Mouse (Mus musculus) intestine, embryonic 14.5 days (tissue): Measurements from ENCODE around the gene Psg16. TPM values are rescaled to one million over a fixed set of nuclear protein-coding genes. Genes with fewer than 3 reads are reported as not detected.
A peak's percentile ranks its signal among the peaks of the same experiment; 100 is the strongest.
"Not testable (repeated sequence)": the region's sequence is repeated elsewhere in the genome, so short reads cannot be mapped to it uniquely, and the experiment has no call there.

ENCODE experiments used
- ATAC-seq: fragments of 200-750 bp; cut with Nextera tagmentation; replicated peaks from 2 replicates; pipeline ENCODE4 v1.8.0; 2017; ENCODE audit warnings: low read depth, moderate number of reproducible peaks, moderate TSS enrichment, moderate library complexity; ENCODE audit not compliant: low FRiP score, low TSS enrichment
- DNase-seq: peaks from one replicate; pipeline ENCODE4 v3.0.0-alpha.2; 2018; ENCODE audit warnings: low spot score
- H3K27ac ChIP-seq: fragments of 300-500 bp; sonication (generic); 2 replicates; pipeline ENCODE4 v1.5.1; 2014; ENCODE audit warnings: low read depth, mild to moderate bottlenecking, control low read depth
- H3K27me3 ChIP-seq: fragments of 300-500 bp; sonication (generic); replicated peaks from 2 replicates; pipeline ENCODE4 v1.6.1; 2014; ENCODE audit warnings: low read length, control low read depth; ENCODE audit not compliant: control insufficient read depth, insufficient read depth
- H3K36me3 ChIP-seq: fragments of 300-500 bp; sonication (generic); 2 replicates; pipeline ENCODE4 v1.6.1; 2014; ENCODE audit warnings: low read length, control low read depth; ENCODE audit not compliant: control insufficient read depth, insufficient read depth
- H3K4me1 ChIP-seq: fragments of 300-500 bp; sonication (generic); replicated peaks from 2 replicates; pipeline ENCODE4 v1.6.1; 2014; ENCODE audit warnings: low read length, control low read depth, mixed read lengths; ENCODE audit not compliant: control insufficient read depth, insufficient read depth
- H3K4me2 ChIP-seq: fragments of 300-500 bp; sonication (generic); 2 replicates; pipeline ENCODE4 v1.6.1; 2014; ENCODE audit warnings: low read length
- H3K4me3 ChIP-seq: fragments of 300-500 bp; sonication (generic); 2 replicates; pipeline ENCODE4 v1.5.1; 2014; ENCODE audit warnings: low read depth, low read length, control low read depth, mixed read lengths
- H3K9ac ChIP-seq: fragments of 300-500 bp; sonication (generic); 2 replicates; pipeline ENCODE4 v1.6.1; 2014; ENCODE audit warnings: mild to moderate bottlenecking, low read length
- H3K9me3 ChIP-seq: fragments of 300-500 bp; sonication (generic); 2 replicates; pipeline ENCODE4 v1.6.1; 2016; ENCODE audit warnings: low read length, control low read depth; ENCODE audit not compliant: control insufficient read depth
- WGBS: fragments of 180-500 bp; shearing (Covaris S2); extraction: QIAGEN DNeasy Blood & Tissue Kit; methylation state at CpG from one replicate; pipeline ENCODE4 v1.1.7; 2014; 5-methylcytosine and 5-hydroxymethylcytosine counted together
- polyA plus RNA-seq: library from polyadenylated mRNA; unstranded; fragments of >200 nt; fragmentation: Nextera tagmentation; extraction: Ambion mirVana; gene quantifications from 2 replicates; pipeline ENCODE4 v1.2.1, GENCODE M21; 2014

Gene Psg16
- polyA plus RNA-seq, 1 experiment from 2014 or later = 0.11 TPM

DNA sequence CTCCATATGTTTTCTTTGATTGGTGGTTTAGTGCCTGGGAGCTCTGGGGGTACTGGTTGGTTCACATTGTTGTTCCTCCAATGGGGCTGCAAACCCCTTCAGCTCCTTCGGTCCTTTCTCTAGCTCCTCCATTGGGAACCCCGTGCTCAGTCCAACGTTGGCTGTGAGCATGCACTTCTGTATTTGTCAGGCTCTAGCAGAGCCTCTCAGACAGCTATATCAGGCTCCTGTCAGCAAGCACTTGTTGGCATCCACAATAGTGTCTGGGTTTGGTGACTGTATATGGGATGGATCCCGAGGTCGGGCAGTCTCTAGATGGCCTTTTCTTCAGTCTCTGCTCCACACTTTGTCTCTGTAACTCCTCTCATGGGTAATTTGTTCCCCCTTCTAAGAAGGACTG, 6.2 kb upstream of the Psg16 start:
- H3K9me3 ChIP-seq, H3K4me1 ChIP-seq, H3K4me3 ChIP-seq, ATAC-seq, H3K27ac ChIP-seq, H3K36me3 ChIP-seq, H3K27me3 ChIP-seq, H3K9ac ChIP-seq, H3K4me2 ChIP-seq: not testable (repeated sequence)
- WGBS = 61% methylated on average over 5 of the region's 5 CpGs
- peak; percentile 23 for DNase-seq

DNA sequence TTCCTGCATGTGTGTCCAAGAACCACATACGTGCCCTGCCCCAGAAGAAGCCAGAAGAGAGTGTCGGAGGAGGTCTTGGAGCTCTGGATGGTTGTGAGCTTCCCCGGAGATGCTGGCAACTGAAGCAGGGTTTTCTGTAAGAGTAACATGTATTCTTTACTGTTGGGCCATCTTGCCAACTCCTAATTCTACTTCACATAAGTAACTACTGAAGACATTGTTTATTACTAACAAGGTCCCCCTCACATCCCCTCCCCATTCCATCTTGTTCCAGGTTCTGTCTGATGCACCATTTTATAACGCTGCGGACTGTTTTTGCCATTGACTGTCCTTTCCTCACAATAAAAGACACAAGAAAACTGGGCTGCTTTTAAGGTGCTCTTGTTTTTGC, 332 bp upstream of the Psg16 start:
- Histone ChIP-seq H3K4me3 (no peak overlapping the region), H3K4me1 (no peaks in the 10 kb centered on the region), H3K9me3 (no peaks in the 10 kb centered on the region), H3K27me3 (no peaks in the 10 kb centered on the region), H3K9ac (no peak overlapping the region), H3K4me2 (no peak overlapping the region), H3K27ac (no peak overlapping the region), H3K36me3 (no peaks in the 10 kb centered on the region)
- DNase-seq (no peak), ATAC-seq (no peak)
- 60% methylated on average over 5 of the region's 5 CpGs for WGBS

DNA sequence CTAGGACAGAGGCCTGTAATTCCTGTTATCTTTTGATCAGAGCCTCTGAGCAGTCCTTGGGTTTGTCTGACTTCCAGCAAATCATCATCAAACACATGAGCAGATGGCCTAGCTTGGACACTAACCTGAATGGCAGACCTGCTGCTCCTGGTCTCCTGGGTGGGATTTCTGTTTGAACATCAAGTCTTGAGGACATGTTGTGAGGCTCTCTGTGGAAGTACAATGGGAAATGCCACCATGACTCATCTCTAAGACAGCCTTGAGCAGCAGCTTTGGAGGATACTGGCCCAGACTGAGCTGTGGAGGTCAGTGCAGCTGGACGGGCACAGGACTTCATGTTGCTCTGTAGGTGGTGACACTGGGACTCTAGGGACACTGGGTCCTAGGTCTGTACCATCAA, 2.7 kb downstream of the Psg16 start:
- H3K9ac ChIP-seq = no peak overlapping the region
- H3K27me3 ChIP-seq = no peaks in the 10 kb centered on the region
- no peak overlapping the region for H3K4me2 ChIP-seq
- DNase-seq = no peak
- no peaks in the 10 kb centered on the region for H3K36me3 ChIP-seq
- no peak overlapping the region for H3K27ac ChIP-seq
- H3K9me3 ChIP-seq = 0 out of 2 replicates have a peak, but pooled peaks cover 3% of the 10 kb centered on the region
- WGBS = 91% methylated on average over 1 of the region's 1 CpGs
- ATAC-seq = no peak
- H3K4me1 ChIP-seq = no peaks in the 10 kb centered on the region
- H3K4me3 ChIP-seq = no peak overlapping the region

DNA sequence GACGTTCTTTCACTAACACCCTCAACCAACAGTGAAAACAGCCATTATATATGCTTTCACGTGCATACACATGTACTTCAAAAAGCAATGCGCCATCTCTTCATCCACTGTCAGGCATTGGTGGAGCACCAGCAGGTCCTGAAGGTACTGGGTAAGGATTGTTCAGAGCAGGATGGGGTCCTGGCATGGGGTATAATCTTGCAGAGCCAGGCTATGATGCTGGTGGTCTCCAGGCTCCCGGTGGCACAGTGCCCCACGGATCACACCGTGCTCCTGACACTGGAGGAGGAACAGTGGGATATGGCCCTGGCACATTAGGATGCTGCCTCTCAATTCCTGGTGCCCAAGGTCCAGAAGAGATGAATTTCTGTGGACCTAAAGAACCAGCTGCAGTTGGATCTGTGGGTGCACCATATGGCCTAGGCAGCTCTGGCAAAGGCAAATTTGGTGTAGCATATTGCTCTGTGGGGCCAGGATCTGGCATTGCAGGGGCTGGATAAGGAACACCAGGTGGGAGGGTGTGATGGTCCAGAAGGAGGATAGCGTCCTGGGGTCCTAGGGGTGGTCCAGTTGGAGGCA, 4.3 kb downstream of the Psg16 start:
- no peak overlapping the region for H3K4me2 ChIP-seq
- H3K4me1 ChIP-seq = no peaks in the 10 kb centered on the region
- H3K9me3 ChIP-seq = 0 out of 2 replicates have a peak, but pooled peaks cover 3% of the 10 kb centered on the region
- H3K27ac ChIP-seq = no peak overlapping the region
- no peak for DNase-seq
- 82% methylated on average over 7 of the region's 7 CpGs for WGBS
- ATAC-seq = no peak
- H3K4me3 ChIP-seq = no peak overlapping the region
- no peaks in the 10 kb centered on the region for H3K36me3 ChIP-seq
- no peaks in the 10 kb centered on the region for H3K27me3 ChIP-seq
- H3K9ac ChIP-seq = no peak overlapping the region

DNA sequence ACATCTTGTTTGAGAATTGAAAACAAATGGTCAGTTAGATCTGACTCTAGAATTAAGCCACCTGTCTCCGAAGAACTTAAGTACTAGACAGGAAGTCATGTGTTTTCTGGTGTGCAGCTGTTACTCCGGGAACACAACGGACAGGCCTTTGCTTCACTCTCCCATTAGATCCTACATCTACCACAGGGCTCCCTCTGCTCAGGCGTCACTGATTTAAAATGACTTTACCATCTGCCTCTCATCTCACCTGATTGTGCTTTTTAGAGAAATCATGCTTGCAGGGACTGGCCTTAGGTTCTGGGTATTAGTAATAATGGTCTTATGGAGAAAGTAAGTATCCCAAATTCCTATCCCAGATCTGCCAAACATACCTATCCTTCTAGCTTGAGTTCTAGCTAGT, 8.9 kb downstream of the Psg16 start:
- Histone ChIP-seq H3K4me2 (no peak overlapping the region), H3K4me3 (no peak overlapping the region), H3K36me3 (no peaks in the 10 kb centered on the region), H3K9ac (no peak overlapping the region), H3K27me3 (no peaks in the 10 kb centered on the region), H3K27ac (no peak overlapping the region), H3K9me3 (0 out of 2 replicates have a peak, but pooled peaks cover 3% of the 10 kb centered on the region), H3K4me1 (no peaks in the 10 kb centered on the region)
- 70% methylated on average over 4 of the region's 4 CpGs for WGBS
- ATAC-seq = no peak
- DNase-seq = no peak

DNA sequence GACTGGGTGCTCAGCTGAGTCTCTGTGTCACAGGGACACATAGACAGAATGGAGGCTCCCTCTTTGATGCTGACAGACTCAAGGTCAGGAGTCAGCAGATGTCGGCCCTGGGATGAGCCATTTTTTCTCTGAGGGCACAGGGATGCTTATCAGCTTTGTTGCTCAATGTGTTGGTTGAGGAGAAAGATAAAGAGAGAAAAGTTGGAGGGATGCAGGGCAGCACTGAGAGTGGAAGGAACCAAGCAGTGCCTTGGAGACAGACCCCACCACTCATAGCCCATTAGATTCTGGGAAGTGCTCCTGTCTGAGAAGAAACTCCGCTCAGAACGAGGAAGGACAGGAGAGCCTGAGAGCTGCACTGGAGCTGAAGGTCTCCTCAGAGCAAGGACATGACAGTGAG, 13.9 kb downstream of the Psg16 start:
- no peak overlapping the region for H3K4me3 ChIP-seq
- no peaks in the 10 kb centered on the region for H3K4me1 ChIP-seq
- ATAC-seq (no peak), DNase-seq (no peak)
- no peak overlapping the region for H3K4me2 ChIP-seq
- no peaks in the 10 kb centered on the region for H3K9me3 ChIP-seq
- H3K27ac ChIP-seq = no peak overlapping the region
- H3K9ac ChIP-seq = no peak overlapping the region
- H3K27me3 ChIP-seq = no peaks in the 10 kb centered on the region
- WGBS = 84% methylated on average over 3 of the region's 3 CpGs
- H3K36me3 ChIP-seq = no peaks in the 10 kb centered on the region

DNA sequence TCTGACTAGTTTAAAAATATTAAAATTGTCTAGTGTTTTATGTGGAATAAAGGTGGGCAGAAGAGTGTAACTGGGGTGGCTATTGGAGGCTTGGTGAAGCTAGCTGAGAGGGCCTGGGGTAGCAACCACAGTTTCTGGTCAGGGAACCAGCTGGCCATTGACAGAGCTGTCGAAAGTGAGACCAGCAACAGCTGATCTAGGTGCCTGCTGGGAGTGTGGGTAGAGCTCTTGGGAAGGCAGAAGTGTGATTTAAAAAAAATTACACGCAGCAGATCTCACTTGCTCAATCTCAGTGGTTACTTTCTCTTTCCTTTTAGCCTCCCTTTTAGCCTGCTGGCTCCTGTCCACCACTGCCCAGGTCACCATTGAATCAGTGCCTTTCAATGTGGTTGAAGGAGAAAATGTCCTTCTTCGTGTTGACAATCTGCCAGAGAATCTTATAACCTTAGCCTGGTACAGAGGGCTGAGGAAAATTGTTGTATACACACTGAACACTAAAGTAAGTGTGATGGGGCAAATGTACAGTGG, 16.3 kb downstream of the Psg16 start:
- H3K27me3 ChIP-seq = no peaks in the 10 kb centered on the region
- no peak overlapping the region for H3K27ac ChIP-seq
- H3K9ac ChIP-seq = no peak overlapping the region
- no peak overlapping the region for H3K4me3 ChIP-seq
- WGBS = 53% methylated on average over 3 of the region's 3 CpGs
- H3K9me3 ChIP-seq = no peaks in the 10 kb centered on the region
- DNase-seq (no peak), ATAC-seq (no peak)
- no peaks in the 10 kb centered on the region for H3K4me1 ChIP-seq
- H3K4me2 ChIP-seq = no peak overlapping the region
- no peaks in the 10 kb centered on the region for H3K36me3 ChIP-seq

DNA sequence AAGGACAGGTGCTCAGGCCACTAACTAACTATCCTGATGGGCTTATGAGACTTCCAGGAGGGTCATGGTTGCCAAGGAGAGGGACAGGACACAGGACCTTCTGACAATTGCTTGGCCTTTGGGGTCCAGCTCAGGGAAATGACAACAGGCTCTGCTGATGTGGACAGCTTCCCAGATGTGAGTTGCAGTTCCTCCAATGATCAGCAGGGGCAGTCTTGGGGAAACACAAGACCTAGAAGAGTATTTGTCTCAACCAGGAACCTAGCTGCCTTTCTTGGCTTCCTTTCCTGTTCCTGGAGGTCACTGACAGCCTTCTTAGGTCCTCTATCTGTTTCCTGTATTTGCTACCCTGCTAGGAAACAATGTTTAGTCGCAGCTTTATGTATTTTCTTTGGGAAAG, 17.4 kb downstream of the Psg16 start:
- WGBS = 13% methylated on average over 1 of the region's 1 CpGs
- Histone ChIP-seq H3K9me3 (no peaks in the 10 kb centered on the region), H3K4me2 (no peak overlapping the region), H3K27ac (no peak overlapping the region), H3K27me3 (no peaks in the 10 kb centered on the region), H3K4me3 (no peak overlapping the region), H3K4me1 (no peaks in the 10 kb centered on the region), H3K36me3 (no peaks in the 10 kb centered on the region), H3K9ac (no peak overlapping the region)
- ATAC-seq (no peak), DNase-seq (no peak)

DNA sequence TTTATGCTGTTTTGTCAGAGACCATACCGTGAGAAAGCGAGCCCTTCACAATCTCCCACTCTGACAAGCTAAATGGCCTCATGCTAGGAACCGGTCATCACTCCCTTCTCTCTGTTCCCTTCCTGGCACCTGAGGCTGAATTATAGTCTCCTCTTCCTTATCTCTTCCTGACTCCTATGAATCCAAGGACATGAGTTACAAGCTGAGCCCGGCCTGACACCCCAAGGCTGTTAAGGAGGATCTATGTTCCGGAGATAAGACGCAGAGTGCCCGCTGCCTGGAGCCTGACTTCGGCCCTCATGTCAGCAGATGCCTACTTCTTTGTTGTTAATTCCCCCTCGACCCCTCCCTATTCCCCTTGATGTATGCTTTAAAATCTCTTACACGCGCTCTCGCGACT, 27.8 kb downstream of the Psg16 start:
- H3K27me3 ChIP-seq, H3K4me1 ChIP-seq, H3K4me3 ChIP-seq, H3K9ac ChIP-seq, H3K4me2 ChIP-seq, H3K9me3 ChIP-seq, H3K36me3 ChIP-seq, ATAC-seq, H3K27ac ChIP-seq, DNase-seq: not testable (repeated sequence)
- 87% methylated on average over 13 of the region's 13 CpGs for WGBS
